Mouse (Mus musculus): ENCODE data around the gene Exph5.

Exph5 gene

GRCm38 (mm10) chr9:53404050-53404752, 102.7 kb downstream of the Exph5 start:
- in situ Hi-C loops (cut with MboI, MseI), result no loop called here

- in situ Hi-C loops (cut with MboI, MseI), result no loop called here
These were observed 103.6 kb downstream of the Exph5 start for GRCm38 (mm10) chr9:53404753-53405722.

DNA sequence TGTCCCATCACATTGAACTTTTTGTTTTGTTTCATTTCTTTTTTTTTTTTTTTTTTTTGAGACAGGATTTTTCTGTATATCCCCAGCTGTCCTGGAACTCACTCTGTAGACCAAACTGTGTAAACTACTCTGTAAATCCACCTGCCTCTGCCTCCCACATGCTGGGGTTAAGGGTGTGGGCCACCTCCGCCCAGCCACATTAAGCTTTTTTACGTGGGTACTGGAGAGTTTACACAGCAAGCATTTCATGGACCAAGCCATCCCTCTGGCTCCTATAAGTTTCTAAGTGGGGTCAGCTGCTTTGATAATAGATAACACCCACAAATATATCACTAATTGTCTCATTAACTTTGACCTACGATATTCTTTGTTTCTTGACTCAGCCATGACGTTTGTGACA, 107.1 kb downstream of the Exph5 start:
- in situ Hi-C loops (cut with MboI, MseI), result no loop called here

- in situ Hi-C loops (cut with MboI, MseI), result no loop called here
These were observed 107.5 kb downstream of the Exph5 start for GRCm38 (mm10) chr9:53408953-53409361.

- in situ Hi-C loops (cut with MboI, MseI), result no loop called here
These were observed 108.0 kb downstream of the Exph5 start for GRCm38 (mm10) chr9:53409427-53409826.

GRCm38 (mm10) chr9:53422133-53422896, 120.8 kb downstream of the Exph5 start:
- in situ Hi-C loops (cut with MboI, MseI), result no loop called here

DNA sequence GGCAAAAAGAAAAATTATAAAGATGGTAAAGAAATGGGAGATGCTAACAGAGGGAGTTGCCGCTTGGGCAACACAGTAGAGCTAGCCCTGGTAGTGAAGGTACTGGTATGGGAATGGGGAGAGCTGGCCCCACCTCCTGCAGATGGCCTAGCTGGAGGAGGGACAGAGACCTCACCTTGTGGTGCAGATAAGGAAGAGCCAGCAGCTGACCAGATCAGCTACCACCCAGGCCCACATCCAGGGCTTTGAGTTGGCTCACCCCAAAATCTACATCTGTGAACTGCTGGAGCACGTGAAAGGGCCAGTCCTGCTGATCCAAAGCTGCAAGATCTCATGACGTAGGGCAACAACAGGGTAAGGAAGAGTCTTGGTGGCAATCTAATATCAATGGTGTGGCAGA, 125.3 kb downstream of the Exph5 start:
- in situ Hi-C loops (cut with MboI, MseI), result no loop called here
